Mouse (Mus musculus): ENCODE measurements around the gene Vmn1r214.

Gene Vmn1r214

GRCm38 (mm10) chr13:23030118-23030517 is at the start of gene Vmn1r214:
Gene Vmn1r214, plus strand, starts transcription at chr13:23030418.
- in situ Hi-C loops (cut with MboI, MseI): no loop called here

- in situ Hi-C loops (cut with MboI, MseI): no loop called here
Observed at GRCm38 (mm10) chr13:22990214-22990891, 39.9 kb upstream of the Vmn1r214 start.

- in situ Hi-C loops (cut with MboI, MseI): no loop called here
Observed at GRCm38 (mm10) chr13:22992178-22992700, 38.0 kb upstream of the Vmn1r214 start.

GRCm38 (mm10) chr13:22992721-22993120 is 37.5 kb upstream of the Vmn1r214 start:
- in situ Hi-C loops (cut with MboI, MseI): no loop called here

- in situ Hi-C loops (cut with MboI, MseI): no loop called here
Observed at GRCm38 (mm10) chr13:23007356-23007755, 22.9 kb upstream of the Vmn1r214 start, which contains the start of gene Vmn1r213. Gene Vmn1r213, plus strand, starts transcription at chr13:23007656.

- in situ Hi-C loops (cut with MboI, MseI): no loop called here
Observed at GRCm38 (mm10) chr13:23018158-23018557, 12.1 kb upstream of the Vmn1r214 start.

- in situ Hi-C loops (cut with MboI, MseI): no loop called here
Observed at GRCm38 (mm10) chr13:23024812-23025211, 5.4 kb upstream of the Vmn1r214 start.

GRCm38 (mm10) chr13:23057778-23058177 is 27.6 kb downstream of the Vmn1r214 start:
- in situ Hi-C loops (cut with MboI, MseI): no loop called here

- in situ Hi-C loops (cut with MboI, MseI): no loop called here
Observed at GRCm38 (mm10) chr13:23067725-23068124, 37.5 kb downstream of the Vmn1r214 start, which contains the start of gene Vmn1r215. Gene Vmn1r215, plus strand, starts transcription at chr13:23068025.

- in situ Hi-C loops (cut with MboI, MseI): no loop called here
Observed at GRCm38 (mm10) chr13:23069312-23069711, 39.1 kb downstream of the Vmn1r214 start.

Data from T-helper 2 cell (primary cell).